Mouse (Mus musculus) heart, postnatal 0 days (tissue): ENCODE data around the gene AC134908.4. TPM values are rescaled to one million over a fixed set of nuclear protein-coding genes. Genes with fewer than 3 reads are reported as not detected.
"Not testable (repeated sequence)": the region's sequence is repeated elsewhere in the genome, so short reads cannot be mapped to it uniquely, and the experiment has no call there.

Experiments
- ATAC-seq: fragments of 200-750 bp; cut with Nextera tagmentation; 2 replicates; pipeline ENCODE4 v1.8.0; 2017; ENCODE audit warnings: low read depth, moderate number of reproducible peaks, moderate library complexity; ENCODE audit not compliant: insufficient read depth
- DNase-seq: peaks from one replicate; pipeline ENCODE4 v3.0.0-alpha.2; 2016; ENCODE audit warnings: low spot score
- H3K27ac ChIP-seq: fragments of 300-500 bp; sonication (generic); 2 replicates; pipeline ENCODE4 v1.5.1; 2014; ENCODE audit warnings: low read depth, mild to moderate bottlenecking
- H3K27me3 ChIP-seq: fragments of 300-500 bp; sonication (generic); 2 replicates; pipeline ENCODE4 v1.6.1; 2014; ENCODE audit warnings: low read length, mixed read lengths; ENCODE audit not compliant: control insufficient read depth, insufficient read depth
- H3K36me3 ChIP-seq: fragments of 300-500 bp; sonication (generic); replicated peaks from 2 replicates; pipeline ENCODE4 v1.6.1; 2014; ENCODE audit warnings: low read length, mixed read lengths; ENCODE audit not compliant: control insufficient read depth, insufficient read depth
- H3K4me1 ChIP-seq: fragments of 300-500 bp; sonication (generic); 2 replicates; pipeline ENCODE4 v1.6.1; 2014; ENCODE audit warnings: antibody characterized with exemption; ENCODE audit not compliant: control insufficient read depth, insufficient read depth
- H3K4me2 ChIP-seq: fragments of 300-500 bp; sonication (generic); 2 replicates; pipeline ENCODE4 v1.6.1; 2014; ENCODE audit warnings: low read depth, mild to moderate bottlenecking, low read length, moderate library complexity
- H3K4me3 ChIP-seq: fragments of 300-500 bp; sonication (generic); 2 replicates; pipeline ENCODE4 v1.5.1; 2014; ENCODE audit warnings: low read depth, low read length
- H3K9ac ChIP-seq: fragments of 300-500 bp; sonication (generic); replicated peaks from 2 replicates; pipeline ENCODE4 v1.6.1; 2014; ENCODE audit warnings: low read depth, low read length, mixed read lengths
- H3K9me3 ChIP-seq: fragments of 300-500 bp; sonication (generic); replicated peaks from 2 replicates; pipeline ENCODE4 v1.6.1; 2016; ENCODE audit warnings: low read length; ENCODE audit not compliant: control insufficient read depth
- CTCF ChIP-seq: IDR thresholded peaks from 2 replicates; pipeline ENCODE4 v1.5.1; 2016; ENCODE audit warnings: antibody characterized with exemption, control low read depth, low read depth
- EP300 ChIP-seq: IDR thresholded peaks from 2 replicates; pipeline ENCODE4 v1.6.1; 2016; ENCODE audit warnings: antibody characterized with exemption, low read depth
- WGBS: fragments of 180-500 bp; shearing (Covaris S2); extraction: QIAGEN DNeasy Blood & Tissue Kit; methylation state at CpG from one replicate; pipeline ENCODE4 v1.1.7; 2014; 5-methylcytosine and 5-hydroxymethylcytosine counted together
- microRNA-seq: library from miRNA; unstranded; fragments of <30 nt; microRNA quantifications from one replicate; pipeline ENCODE4, GENCODE M21; 2016
- polyA plus RNA-seq: library from polyadenylated mRNA; unstranded; fragments of >200 nt; fragmentation: Nextera tagmentation; extraction: Ambion mirVana; gene quantifications from 2 replicates; pipeline ENCODE4 v1.2.1, GENCODE M21; 2015
- total RNA-seq: library from RNA; depleted of rRNA; stranded (reverse); fragments of >200 nt; gene quantifications from 2 replicates; pipeline ENCODE4 v1.2.3, GENCODE M21; 2014; ENCODE audit warnings: low replicate concordance; rRNA removed

Gene AC134908.4
- total and polyA plus RNA-seq, 2 experiments from 2014 or later, result 0.66 TPM; not detected in 1

DNA sequence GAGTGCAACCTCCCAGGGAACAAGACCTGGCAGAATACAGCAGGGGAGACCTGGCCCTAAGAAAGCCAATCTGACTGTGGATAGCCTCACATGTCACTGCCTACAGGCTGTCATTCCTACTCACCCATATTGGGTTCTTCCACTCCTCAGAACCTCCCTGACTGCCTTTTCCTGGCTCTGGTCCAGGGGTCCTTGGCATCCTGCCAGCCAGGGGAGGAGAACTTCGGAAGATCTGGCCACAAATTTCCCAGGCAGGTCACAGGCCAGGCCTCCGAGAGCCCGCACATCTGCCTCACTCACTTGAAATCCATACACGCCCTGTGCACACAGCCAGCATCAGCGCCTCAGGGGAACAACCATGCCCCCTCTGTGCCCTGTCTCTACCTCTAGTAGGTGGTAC lies 44.0 kb downstream of the AC134908.4 start:
- no peak overlapping the region for H3K4me3 ChIP-seq
- H3K9me3 ChIP-seq, result no peaks in the 10 kb centered on the region
- TF ChIP-seq EP300, result no peak
- no peak for TF ChIP-seq CTCF
- H3K9ac ChIP-seq, result no peak overlapping the region
- no peak overlapping the region for H3K4me2 ChIP-seq
- no peaks in the 10 kb centered on the region for H3K27me3 ChIP-seq
- 15% methylated on average over 5 of the region's 5 CpGs for WGBS
- H3K27ac ChIP-seq, result no peak overlapping the region
- ATAC-seq (no peak), DNase-seq (no peak)
- H3K4me1 ChIP-seq, result no peaks in the 10 kb centered on the region
- H3K36me3 ChIP-seq, result no peaks in the 10 kb centered on the region

DNA sequence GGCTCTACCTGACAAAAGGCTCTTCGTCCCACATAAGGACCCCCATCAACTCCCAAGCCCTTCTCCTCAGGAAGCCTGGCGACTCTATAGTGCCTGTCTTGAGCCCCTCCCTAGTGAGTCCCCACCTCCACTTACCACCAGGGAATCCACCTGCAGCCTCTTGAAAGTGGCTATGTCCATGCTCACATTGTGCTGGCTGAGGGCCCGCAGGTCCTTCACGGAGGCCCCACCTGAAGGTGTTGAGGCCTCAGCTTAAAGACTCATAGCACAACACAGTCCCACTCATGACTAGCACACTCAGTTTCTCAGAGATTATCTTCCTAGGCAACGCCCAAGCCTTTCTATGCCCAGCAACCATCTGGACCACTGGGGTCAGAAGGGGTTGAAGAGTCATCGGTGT lies 46.1 kb downstream of the AC134908.4 start:
- Histone ChIP-seq H3K9ac (no peak overlapping the region), H3K27ac (no peak overlapping the region), H3K4me1 (no peaks in the 10 kb centered on the region), H3K9me3 (no peaks in the 10 kb centered on the region), H3K27me3 (no peaks in the 10 kb centered on the region), H3K4me3 (no peak overlapping the region), H3K36me3 (no peaks in the 10 kb centered on the region), H3K4me2 (no peak overlapping the region)
- WGBS, result 75% methylated on average over 6 of the region's 6 CpGs
- no peak for TF ChIP-seq CTCF
- TF ChIP-seq EP300, result no peak
- no peak for DNase-seq
- no peak for ATAC-seq

DNA sequence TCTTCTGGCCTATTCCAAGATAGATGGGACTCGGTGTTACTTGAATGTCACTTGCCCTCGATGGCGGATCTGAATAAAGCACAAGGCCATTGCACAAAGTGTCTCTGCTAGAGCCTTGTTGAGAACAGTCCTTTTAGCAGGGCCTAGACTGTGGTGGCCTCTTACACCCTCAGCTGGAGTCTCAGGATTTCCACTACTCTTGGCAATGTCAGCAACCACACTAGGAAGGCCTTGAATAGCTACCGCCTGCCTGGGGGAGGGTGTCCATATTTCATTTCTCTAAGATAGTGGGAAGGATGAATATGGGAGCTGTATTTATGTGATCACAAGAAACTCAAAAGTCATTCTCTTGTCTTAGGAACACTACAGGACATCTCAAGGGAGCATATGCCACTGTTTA lies 47.2 kb downstream of the AC134908.4 start:
- Histone ChIP-seq H3K4me1 (no peaks in the 10 kb centered on the region), H3K9me3 (no peaks in the 10 kb centered on the region), H3K27me3 (no peaks in the 10 kb centered on the region), H3K27ac (no peak overlapping the region), H3K4me3 (no peak overlapping the region), H3K4me2 (no peak overlapping the region), H3K36me3 (no peaks in the 10 kb centered on the region), H3K9ac (no peak overlapping the region)
- TF ChIP-seq CTCF (no peak), EP300 (no peak)
- no peak for DNase-seq
- 84% methylated on average over 4 of the region's 4 CpGs for WGBS
- ATAC-seq, result no peak

DNA sequence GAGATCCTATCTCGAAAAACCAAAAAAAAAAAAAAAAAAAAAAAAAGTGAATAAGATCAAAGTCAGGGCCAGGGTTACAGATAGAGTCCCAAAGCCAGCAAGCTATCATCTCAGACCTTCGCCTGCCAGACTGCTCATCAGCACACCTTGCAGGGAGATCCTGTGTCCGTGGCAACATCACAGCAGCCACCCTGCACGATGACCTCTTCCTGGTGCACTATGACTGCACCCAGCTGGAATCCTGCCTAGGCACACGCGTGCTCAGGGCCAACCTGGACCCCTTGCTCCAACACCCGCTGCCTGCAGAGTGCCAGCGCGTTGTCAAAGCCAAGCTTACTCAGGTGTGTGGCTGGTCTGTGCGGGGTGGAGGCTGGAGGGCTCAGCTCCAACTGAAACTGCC lies 51.1 kb downstream of the AC134908.4 start:
- Histone ChIP-seq H3K4me3 (no peak overlapping the region), H3K4me1 (no peaks in the 10 kb centered on the region), H3K9ac (no peak overlapping the region), H3K9me3 (no peaks in the 10 kb centered on the region), H3K27me3 (no peaks in the 10 kb centered on the region), H3K36me3 (no peaks in the 10 kb centered on the region), H3K4me2 (no peak overlapping the region), H3K27ac (no peak overlapping the region)
- WGBS, result 70% methylated on average over 10 of the region's 10 CpGs
- DNase-seq, result no peak
- no peak for ATAC-seq
- TF ChIP-seq EP300, result no peak
- no peak for TF ChIP-seq CTCF

GRCm38 (mm10) chr17:25743831-25744230 lies 51.6 kb downstream of the AC134908.4 start:
- DNase-seq, result no peak
- WGBS, result 81% methylated on average over 9 of the region's 9 CpGs
- H3K27me3 ChIP-seq, result no peaks in the 10 kb centered on the region
- H3K27ac ChIP-seq, result no peak overlapping the region
- no peaks in the 10 kb centered on the region for H3K4me1 ChIP-seq
- H3K4me2 ChIP-seq, result no peak overlapping the region
- H3K9ac ChIP-seq, result no peak overlapping the region
- no peak overlapping the region for H3K4me3 ChIP-seq
- TF ChIP-seq EP300 (no peak), CTCF (no peak)
- no peaks in the 10 kb centered on the region for H3K36me3 ChIP-seq
- no peaks in the 10 kb centered on the region for H3K9me3 ChIP-seq
- ATAC-seq, result peak; percentile 6; the same call in 1 of the 2 replicates

DNA sequence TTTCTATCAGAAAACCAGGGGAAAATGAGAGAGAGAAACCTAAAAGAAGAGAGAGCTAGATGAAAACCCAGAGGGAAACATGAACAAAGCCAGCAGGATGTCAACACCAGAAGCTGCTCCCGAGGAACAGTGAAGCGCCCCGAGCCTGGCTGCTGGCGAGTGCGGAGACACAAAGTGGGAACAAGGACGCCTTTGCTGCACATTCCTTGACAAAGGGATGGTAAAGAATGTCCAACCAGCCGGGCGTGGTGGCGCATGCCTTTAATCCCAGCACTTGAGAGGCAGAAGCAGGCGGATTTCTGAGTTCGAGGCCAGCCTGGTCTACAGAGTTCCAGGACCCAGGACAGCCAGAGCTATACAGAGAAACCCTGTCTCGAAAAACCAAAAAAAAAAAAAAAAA lies 54.0 kb downstream of the AC134908.4 start:
- ATAC-seq, H3K4me1 ChIP-seq, DNase-seq, H3K9ac ChIP-seq, H3K27me3 ChIP-seq, H3K4me3 ChIP-seq, H3K4me2 ChIP-seq, H3K9me3 ChIP-seq, H3K27ac ChIP-seq, H3K36me3 ChIP-seq: not testable (repeated sequence)
- WGBS, result 60% methylated on average over 12 of the region's 12 CpGs

Small RNA genes lying within 50 kb of the gene (microRNA-seq; reads per million reads assigned to microRNA genes)
- not detected for gene Gm25083
- gene Mir3082, result 0.89 reads per million
- gene Mir6966, result 0.71 reads per million

Other genes with a start within 250 kb of the AC134908.4 start
- not detected in 2 replicates for gene Sox8, start 225.0 kb downstream of the AC134908.4 start, total RNA-seq
- gene Sox8, start 225.0 kb downstream of the AC134908.4 start, polyA plus RNA-seq, result 0.11 and 0.37 TPM in 2 replicates
- gene Lmf1, start 216.6 kb downstream of the AC134908.4 start, total RNA-seq, result 44.9 and 52.8 TPM in 2 replicates
- 30.6 and 34.3 TPM in 2 replicates for gene Lmf1, start 216.6 kb downstream of the AC134908.4 start, polyA plus RNA-seq
- gene Gng13, start 78.5 kb downstream of the AC134908.4 start, total RNA-seq, result not detected in 2 replicates
- 3.2 and 6.6 TPM in 2 replicates for gene Gng13, start 78.5 kb downstream of the AC134908.4 start, polyA plus RNA-seq
- 9.1 and 10.8 TPM in 2 replicates for gene Chtf18, start 68.2 kb downstream of the AC134908.4 start, total RNA-seq
- gene Chtf18, start 68.2 kb downstream of the AC134908.4 start, polyA plus RNA-seq, result 3.9 and 4.1 TPM in 2 replicates
- 3.2 and 4.9 TPM in 2 replicates for gene Rpusd1, start 68.0 kb downstream of the AC134908.4 start, total RNA-seq
- gene Rpusd1, start 68.0 kb downstream of the AC134908.4 start, polyA plus RNA-seq, result 9.3 and 9.5 TPM in 2 replicates
- not detected in 2 replicates for gene Mslnl, start 59.6 kb downstream of the AC134908.4 start, total RNA-seq
- not detected in 2 replicates for gene Mslnl, start 59.6 kb downstream of the AC134908.4 start, polyA plus RNA-seq
- gene Msln, start 41.3 kb downstream of the AC134908.4 start, total RNA-seq, result 45.4 and 83.3 TPM in 2 replicates
- 58.5 and 60.3 TPM in 2 replicates for gene Msln, start 41.3 kb downstream of the AC134908.4 start, polyA plus RNA-seq
- gene Narfl, start 21.9 kb downstream of the AC134908.4 start, total RNA-seq, result 36.8 and 86.7 TPM in 2 replicates
- gene Narfl, start 21.9 kb downstream of the AC134908.4 start, polyA plus RNA-seq, result 45.1 and 47.7 TPM in 2 replicates
- 50.3 and 59.4 TPM in 2 replicates for gene Haghl, start 10.0 kb downstream of the AC134908.4 start, total RNA-seq
- gene Haghl, start 10.0 kb downstream of the AC134908.4 start, polyA plus RNA-seq, result 46.1 and 47.7 TPM in 2 replicates
- gene Ccdc78, start 9.1 kb downstream of the AC134908.4 start, total RNA-seq, result not detected in 2 replicates
- gene Ccdc78, start 9.1 kb downstream of the AC134908.4 start, polyA plus RNA-seq, result 0.12 and 0.55 TPM in 2 replicates
- gene Fam173a, start 2.8 kb downstream of the AC134908.4 start, total RNA-seq, result 32.0 and 32.5 TPM in 2 replicates
- gene Fam173a, start 2.8 kb downstream of the AC134908.4 start, polyA plus RNA-seq, result 55.6 and 63.1 TPM in 2 replicates
- gene Metrn, start 1.5 kb upstream of the AC134908.4 start, total RNA-seq, result 38.5 and 75.3 TPM in 2 replicates
- gene Metrn, start 1.5 kb upstream of the AC134908.4 start, polyA plus RNA-seq, result 18.2 and 21.0 TPM in 2 replicates
- gene Fbxl16, start 13.4 kb upstream of the AC134908.4 start, total RNA-seq, result 2.1 TPM in 1 of 2 replicates, not detected in the other
- gene Fbxl16, start 13.4 kb upstream of the AC134908.4 start, polyA plus RNA-seq, result 0.25 and 0.48 TPM in 2 replicates
- gene Wdr24, start 28.0 kb upstream of the AC134908.4 start, total RNA-seq, result 13.3 and 20.8 TPM in 2 replicates
- 9.6 and 10.5 TPM in 2 replicates for gene Wdr24, start 28.0 kb upstream of the AC134908.4 start, polyA plus RNA-seq
- 32.2 and 34.6 TPM in 2 replicates for gene Jmjd8, start 33.2 kb upstream of the AC134908.4 start, total RNA-seq
- 26.1 and 26.2 TPM in 2 replicates for gene Jmjd8, start 33.2 kb upstream of the AC134908.4 start, polyA plus RNA-seq
- 115 and 154 TPM in 2 replicates for gene Stub1, start 37.7 kb upstream of the AC134908.4 start, total RNA-seq
- 212 and 219 TPM in 2 replicates for gene Stub1, start 37.7 kb upstream of the AC134908.4 start, polyA plus RNA-seq
- gene Rhbdl1, start 41.6 kb upstream of the AC134908.4 start, total RNA-seq, result 1.7 and 2.3 TPM in 2 replicates
- gene Rhbdl1, start 41.6 kb upstream of the AC134908.4 start, polyA plus RNA-seq, result 1.7 and 2.2 TPM in 2 replicates
- gene Gm20683, start 46.1 kb upstream of the AC134908.4 start, total RNA-seq, result 3.8 TPM in 1 of 2 replicates, not detected in the other
- 1.5 and 1.8 TPM in 2 replicates for gene Gm20683, start 46.1 kb upstream of the AC134908.4 start, polyA plus RNA-seq
- 88.2 and 116 TPM in 2 replicates for gene Rhot2, start 49.2 kb upstream of the AC134908.4 start, total RNA-seq
- 27.1 and 27.5 TPM in 2 replicates for gene Rhot2, start 49.2 kb upstream of the AC134908.4 start, polyA plus RNA-seq
- gene Wdr90, start 65.8 kb upstream of the AC134908.4 start, total RNA-seq, result 19.3 and 36.7 TPM in 2 replicates
- 3.1 and 4.2 TPM in 2 replicates for gene Wdr90, start 65.8 kb upstream of the AC134908.4 start, polyA plus RNA-seq
- 202 and 225 TPM in 2 replicates for gene Mcrip2, start 73.1 kb upstream of the AC134908.4 start, total RNA-seq
- gene Mcrip2, start 73.1 kb upstream of the AC134908.4 start, polyA plus RNA-seq, result 346 and 357 TPM in 2 replicates
- 23.1 and 28.1 TPM in 2 replicates for gene Mettl26, start 79.4 kb upstream of the AC134908.4 start, total RNA-seq
- 27.8 and 28.0 TPM in 2 replicates for gene Mettl26, start 79.4 kb upstream of the AC134908.4 start, polyA plus RNA-seq
- not detected in 2 replicates for gene Wfikkn1, start 85.2 kb upstream of the AC134908.4 start, total RNA-seq
- 0.07 and 0.11 TPM in 2 replicates for gene Wfikkn1, start 85.2 kb upstream of the AC134908.4 start, polyA plus RNA-seq
- 11.4 and 22.5 TPM in 2 replicates for gene Rab40c, start 124.1 kb upstream of the AC134908.4 start, total RNA-seq
- 10.3 and 10.4 TPM in 2 replicates for gene Rab40c, start 124.1 kb upstream of the AC134908.4 start, polyA plus RNA-seq
- gene Pigq, start 149.3 kb upstream of the AC134908.4 start, total RNA-seq, result 67.9 and 88.0 TPM in 2 replicates
- gene Pigq, start 149.3 kb upstream of the AC134908.4 start, polyA plus RNA-seq, result 46.4 and 47.2 TPM in 2 replicates
- not detected in 2 replicates for gene Nhlrc4, start 149.3 kb upstream of the AC134908.4 start, total RNA-seq
- gene Nhlrc4, start 149.3 kb upstream of the AC134908.4 start, polyA plus RNA-seq, result 0.19 TPM in 1 of 2 replicates, not detected in the other
- not detected in 2 replicates for gene A930017K11Rik, start 156.9 kb upstream of the AC134908.4 start, total RNA-seq
- gene A930017K11Rik, start 156.9 kb upstream of the AC134908.4 start, polyA plus RNA-seq, result not detected in 2 replicates
- 6.0 and 8.7 TPM in 2 replicates for gene Capn15, start 190.1 kb upstream of the AC134908.4 start, total RNA-seq
- 7.0 and 7.4 TPM in 2 replicates for gene Capn15, start 190.1 kb upstream of the AC134908.4 start, polyA plus RNA-seq